Mouse (Mus musculus) adrenal gland, postnatal 10 days (tissue): Measurements from ENCODE around the gene Card19. TPM values are rescaled to one million over a fixed set of nuclear protein-coding genes. Genes with fewer than 3 reads are reported as not detected.
A peak's percentile ranks its signal among the peaks of the same experiment; 100 is the strongest.

Source experiments
- DNase-seq: peaks from one replicate; pipeline ENCODE4 v3.0.0; 2021; ENCODE audit warnings: mixed read lengths
- total RNA-seq, 2 experiments: library from RNA; stranded (reverse); gene quantifications; 2 replicates each; pipeline ENCODE4 v1.2.3; 2021

Gene Card19
- total RNA-seq, 2 experiments from 2014 or later, result 52.5 to 58.9 TPM

GRCm38 (mm10) chr13:49171729-49172128 lies 44.1 kb downstream of the Card19 start:
- DNase-seq, result no peak

GRCm38 (mm10) chr13:49170623-49171022 lies 45.2 kb downstream of the Card19 start:
- DNase-seq, result no peak

- DNase-seq, result peak; percentile 97
These were observed 46.2 kb downstream of the Card19 start for GRCm38 (mm10) chr13:49169448-49170207.

GRCm38 (mm10) chr13:49167081-49167480 lies 48.8 kb downstream of the Card19 start:
- no peak for DNase-seq

- DNase-seq, result no peak
These were observed 52.2 kb downstream of the Card19 start for GRCm38 (mm10) chr13:49163645-49164044.

GRCm38 (mm10) chr13:49162722-49163121 lies 53.1 kb downstream of the Card19 start:
- DNase-seq, result no peak

- DNase-seq, result no peak
These were observed 54.6 kb downstream of the Card19 start for GRCm38 (mm10) chr13:49161236-49161635.

- DNase-seq, result no peak
These were observed 57.7 kb downstream of the Card19 start for GRCm38 (mm10) chr13:49158040-49158713.

- no peak for DNase-seq
These were observed 59.2 kb downstream of the Card19 start for GRCm38 (mm10) chr13:49156645-49157044.

- DNase-seq, result no peak
These were observed 61.2 kb downstream of the Card19 start for GRCm38 (mm10) chr13:49154621-49155020.

GRCm38 (mm10) chr13:49154028-49154427 lies 61.8 kb downstream of the Card19 start:
- DNase-seq, result no peak

Other genes with a start within 250 kb of the Card19 start
- gene Fam120a, start 248.0 kb downstream of the Card19 start, total RNA-seq, result 100 to 1,000 TPM; 145 to 150 TPM
- gene Wnk2, start 68.0 kb downstream of the Card19 start, total RNA-seq, result 1 to 10 TPM; 4.1 to 8.3 TPM
- 10 to 100 TPM; 77.3 to 79.6 TPM for gene Ninj1, start 28.6 kb downstream of the Card19 start, total RNA-seq
- gene Susd3, start 32.7 kb upstream of the Card19 start, total RNA-seq, result 1 to 10 TPM; 1.8 to 1.9 TPM
- gene Fgd3, start 104.3 kb upstream of the Card19 start, total RNA-seq, result 1 to 10 TPM; 3.7 to 3.8 TPM
- 10 to 100 TPM; 31.0 to 31.6 TPM for gene Bicd2, start 125.5 kb upstream of the Card19 start, total RNA-seq
- 10 to 100 TPM; 13.1 to 23.5 TPM for gene Ippk, start 205.2 kb upstream of the Card19 start, total RNA-seq